Mouse (Mus musculus) lung, postnatal 0 days (tissue): ENCODE data around the gene Irf7.

Experiments
- CTCF ChIP-seq: IDR thresholded peaks from 2 replicates; pipeline ENCODE4 v1.5.1; 2016; ENCODE audit warnings: antibody characterized with exemption, mild to moderate bottlenecking
- EP300 ChIP-seq: IDR thresholded peaks from 2 replicates; pipeline ENCODE4 v1.6.1; 2016; ENCODE audit warnings: antibody characterized with exemption, mild to moderate bottlenecking, control low read depth

DNA sequence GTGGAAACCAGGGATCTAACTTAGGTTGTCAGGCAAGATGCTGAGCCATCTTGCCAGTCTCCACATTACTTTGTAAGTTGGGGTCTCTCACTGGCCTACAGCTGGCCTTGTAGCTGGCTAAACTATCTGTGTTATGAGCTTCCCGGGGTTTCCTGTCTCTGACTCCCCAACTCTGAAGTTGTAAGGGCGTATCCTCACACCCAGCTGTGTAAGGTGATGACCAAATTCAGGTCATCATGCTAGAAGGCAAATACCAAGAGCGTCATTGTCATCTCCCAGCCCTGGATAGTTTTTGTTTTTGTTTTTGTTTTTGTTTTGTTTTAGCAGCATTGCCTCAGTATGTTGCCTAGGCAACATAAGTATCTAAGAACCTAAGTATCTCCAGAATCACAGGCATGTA, 4.3 kb upstream of the Irf7 start:
- no peak for TF ChIP-seq EP300
- TF ChIP-seq CTCF: no peak
